Mouse (Mus musculus) spleen, embryonic (tissue): ENCODE results near the gene Gfm2.

Experiments
- CTCF ChIA-PET: fragments of 350-600 bp; sonication (Branson Sonifier 250); formaldehyde crosslinking; loops from one replicate; lab custom pipeline; 2022; lab: Charles Lee

Gene Gfm2

DNA sequence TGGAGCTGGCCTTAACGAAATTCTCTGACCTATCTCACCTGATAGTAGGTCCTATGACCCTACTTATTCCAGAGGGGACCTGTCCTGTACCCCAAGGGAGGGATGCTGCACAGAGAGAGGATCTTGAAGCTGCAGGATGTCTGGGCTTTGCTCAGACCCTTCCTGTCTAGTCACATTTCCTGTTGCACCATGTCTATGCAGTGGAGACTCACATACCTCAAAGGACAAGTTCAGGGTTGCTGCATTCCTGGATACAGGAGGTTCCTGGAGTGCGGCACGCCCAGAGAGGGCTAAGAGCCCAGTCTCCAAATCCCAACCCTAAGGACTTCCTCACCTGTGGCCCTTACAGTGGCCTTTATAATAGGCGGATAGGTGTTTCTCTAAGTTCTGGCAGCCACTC, 48.6 kb downstream of the Gfm2 start:
- CTCF ChIA-PET: interaction anchor here (0.6 kb wide), 1 partner anchor 110 kb away, joined by 14 read pairs; no protein-coding TSS in a partner anchor

DNA sequence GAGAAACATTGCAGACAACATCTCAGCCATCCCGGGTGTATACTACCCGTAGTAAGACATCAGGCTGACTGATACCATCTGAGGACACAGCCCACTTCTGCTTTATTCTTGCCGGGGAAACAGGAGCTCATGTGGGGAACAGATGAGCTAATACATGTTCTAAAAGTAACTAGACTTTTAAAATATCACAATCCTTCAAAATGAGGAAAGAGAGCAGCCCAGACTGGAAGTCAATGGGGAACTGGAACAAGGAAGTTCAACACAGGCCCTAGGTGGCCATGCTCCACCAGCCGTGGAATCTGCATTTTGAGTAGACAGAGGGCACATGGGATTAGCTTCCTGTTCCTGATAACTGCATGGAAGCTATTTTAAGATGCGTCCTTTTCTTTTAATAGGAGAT, 50.0 kb downstream of the Gfm2 start:
- CTCF ChIA-PET: no interaction called here

DNA sequence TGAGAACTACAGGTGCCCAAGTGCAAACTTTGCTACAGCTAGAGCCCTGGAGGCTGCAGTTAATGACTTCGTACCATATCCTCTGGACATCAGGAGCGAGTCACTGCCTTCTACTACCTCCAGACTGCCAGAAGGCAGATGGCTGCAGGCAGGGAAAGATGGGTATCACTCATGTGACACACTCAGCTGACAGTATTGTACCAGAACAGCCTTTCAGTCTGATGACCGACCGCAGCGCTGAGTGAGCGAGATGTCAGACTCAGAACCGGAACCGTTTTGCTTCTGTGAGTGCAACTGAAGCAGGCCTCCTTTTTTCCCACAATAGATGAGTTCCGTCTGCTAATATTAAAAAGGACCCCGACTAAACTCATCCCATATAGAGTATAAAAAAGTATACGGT, 54.9 kb downstream of the Gfm2 start:
- CTCF ChIA-PET: no interaction called here

DNA sequence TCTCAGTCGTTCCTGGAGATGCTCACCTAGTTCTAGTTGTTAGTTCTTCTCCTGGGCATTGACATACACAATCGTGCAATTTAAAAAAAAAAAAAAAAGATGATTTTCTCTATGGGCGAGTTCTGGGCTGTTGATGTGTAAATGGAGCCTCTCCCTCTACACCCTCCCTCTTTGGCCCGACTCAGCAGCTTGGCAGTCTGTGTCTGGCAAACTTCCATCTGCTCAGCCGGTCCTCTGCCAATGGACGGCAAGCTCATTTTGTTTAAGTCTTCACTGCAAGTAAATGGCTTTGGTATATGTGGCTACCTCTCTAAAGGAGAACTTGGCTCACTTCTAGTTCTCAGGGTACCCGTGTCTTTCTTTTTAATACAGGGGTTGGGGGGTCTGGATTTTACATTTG, 55.7 kb downstream of the Gfm2 start:
- CTCF ChIA-PET: no interaction called here

DNA sequence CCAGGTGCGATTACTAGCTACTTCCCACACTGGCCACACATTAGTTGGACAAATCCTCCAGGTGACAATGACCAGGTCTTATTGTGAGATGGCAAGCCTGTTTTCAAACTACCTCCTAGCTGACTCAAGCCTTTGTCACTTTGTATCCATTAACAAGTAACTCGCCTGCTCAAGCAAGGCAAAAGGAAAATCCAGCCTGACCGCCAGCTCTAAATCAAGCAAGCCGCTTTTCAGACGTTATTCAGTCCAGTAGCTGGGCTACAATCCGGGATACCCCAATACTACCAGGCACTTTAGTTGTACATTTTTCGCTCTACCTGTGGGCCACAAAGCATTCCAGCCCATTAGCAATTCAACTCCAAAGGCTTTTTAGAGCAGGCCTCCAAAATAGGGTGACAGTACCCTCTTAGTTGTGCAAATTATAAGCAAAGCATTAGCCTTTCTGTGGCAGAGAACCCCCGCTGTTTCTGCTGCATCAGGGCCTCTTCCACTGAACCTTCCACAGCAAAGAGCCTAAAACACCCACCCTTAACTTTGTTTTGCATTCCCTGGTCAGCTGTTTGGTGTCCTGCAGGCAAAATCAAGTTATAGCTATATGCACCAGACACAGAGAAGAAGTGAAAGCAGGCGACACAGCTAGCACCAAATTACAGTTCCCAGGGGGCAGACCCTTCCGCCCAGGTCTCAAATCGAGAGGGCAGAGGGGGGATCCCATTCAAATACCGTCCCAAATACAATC, 58.6 kb downstream of the Gfm2 start:
- CTCF ChIA-PET: no interaction called here

DNA sequence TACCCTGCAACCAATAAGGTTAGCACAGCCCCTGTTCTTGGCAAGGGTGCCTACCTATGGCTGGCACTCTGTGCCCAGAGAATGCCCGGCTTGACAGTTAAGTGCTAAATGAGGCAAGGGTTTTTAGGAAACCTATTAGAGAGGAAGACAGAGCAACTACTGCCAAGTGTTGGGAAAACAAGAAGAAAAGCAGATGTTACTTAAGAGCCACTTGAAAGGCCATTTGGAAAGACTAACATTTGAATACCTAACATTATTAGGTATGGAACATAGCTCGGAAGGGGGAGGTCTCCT, 59.1 kb downstream of the Gfm2 start:
- CTCF ChIA-PET: no interaction called here

DNA sequence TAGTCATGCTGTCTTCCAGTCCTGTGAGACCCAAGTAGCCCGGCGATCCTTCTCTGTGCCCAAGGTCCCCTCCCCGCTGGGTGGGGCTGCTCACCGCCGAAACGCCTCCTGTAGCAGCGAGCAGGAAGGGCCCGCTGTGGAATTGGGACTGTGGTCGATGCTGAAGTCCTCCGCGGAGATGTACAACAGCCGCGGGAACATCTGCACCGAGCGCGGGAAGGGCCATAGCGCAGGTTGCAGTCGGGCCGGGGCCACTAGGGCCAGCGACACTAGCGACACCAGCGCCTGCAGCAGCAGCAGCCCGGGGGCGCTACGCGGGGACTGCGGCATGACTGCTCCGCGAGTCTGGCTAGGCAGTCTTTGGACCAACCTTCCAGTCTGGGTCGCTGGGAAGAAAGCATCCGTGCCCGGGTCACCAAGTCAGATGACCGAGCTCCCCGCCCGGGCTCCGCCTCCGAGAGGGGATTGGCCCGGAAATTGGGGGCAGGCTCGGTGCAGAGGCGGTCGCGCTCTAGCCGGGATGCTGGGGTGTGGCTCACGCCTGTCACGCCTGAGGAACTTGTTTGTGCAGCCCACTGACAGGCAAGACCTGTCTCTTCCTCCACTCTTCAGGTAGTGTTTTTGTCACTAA, 60.3 kb downstream of the Gfm2 start, which contains the start of gene Hexb:
Gene Hexb (minus strand): TSS at position 426 of the 631 bp plus-strand sequence.
- CTCF ChIA-PET: no interaction called here

DNA sequence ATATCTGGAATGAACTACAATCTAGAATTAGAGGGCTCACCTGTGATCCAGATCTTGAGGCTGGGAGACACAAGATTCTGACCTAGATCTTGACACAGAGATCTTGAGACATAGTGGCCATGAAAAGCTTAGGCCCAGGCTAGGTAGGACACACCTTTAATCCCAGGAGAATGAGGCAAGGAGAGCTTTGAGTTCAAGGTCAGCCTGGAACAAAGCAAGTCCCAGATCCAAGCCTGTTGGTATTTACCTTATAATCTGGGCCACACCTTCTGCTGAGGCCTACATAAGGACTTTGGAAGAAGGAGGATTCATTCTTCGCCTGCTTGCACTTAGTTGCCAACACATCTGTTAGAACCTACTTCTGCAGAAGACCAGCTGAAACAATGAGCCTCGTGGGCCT, 61.4 kb downstream of the Gfm2 start:
- CTCF ChIA-PET: no interaction called here

DNA sequence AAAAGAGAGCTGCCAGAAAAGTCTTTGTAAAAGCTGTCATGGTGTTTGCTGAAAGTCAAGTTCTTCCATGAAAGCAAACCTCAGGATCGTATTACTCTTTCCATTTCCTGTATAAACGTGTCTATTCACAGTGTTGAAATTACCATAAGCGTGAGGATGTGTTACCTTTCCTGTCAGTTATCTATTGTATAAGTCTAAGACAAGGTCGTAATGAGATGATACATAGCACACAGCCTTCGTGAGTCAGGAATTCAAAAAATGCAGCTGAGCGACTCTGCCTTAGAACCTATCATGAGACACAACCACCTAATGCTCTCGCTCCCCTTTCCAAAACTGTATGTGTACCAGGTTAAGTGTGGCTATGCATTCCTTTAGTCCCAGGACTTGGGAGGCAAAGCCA, 63.3 kb downstream of the Gfm2 start:
- CTCF ChIA-PET: interaction anchor here (0.6 to 0.7 kb wide), 2 partner anchors 10 to 47 kb away, joined by 4 to 8 read pairs; no protein-coding TSS in a partner anchor

DNA sequence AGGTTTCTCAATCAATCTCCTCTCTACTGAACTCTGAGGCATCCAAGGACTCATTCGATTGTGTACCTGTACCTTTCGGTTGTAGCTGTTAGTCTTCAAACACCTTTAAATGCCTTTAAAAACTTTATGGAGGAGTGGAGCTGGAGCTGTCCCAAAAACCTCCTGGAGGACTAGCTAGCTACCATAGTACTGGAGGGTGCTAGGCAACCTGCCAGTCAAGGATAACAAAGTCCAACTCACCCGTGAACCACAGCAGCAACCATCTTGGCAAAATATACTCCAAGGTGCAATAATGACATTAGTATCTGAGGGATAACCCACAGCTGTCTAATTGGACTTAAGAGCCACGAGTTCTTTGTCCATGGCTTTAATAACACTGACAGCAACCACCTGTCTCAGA, 64.2 kb downstream of the Gfm2 start:
- CTCF ChIA-PET: no interaction called here

DNA sequence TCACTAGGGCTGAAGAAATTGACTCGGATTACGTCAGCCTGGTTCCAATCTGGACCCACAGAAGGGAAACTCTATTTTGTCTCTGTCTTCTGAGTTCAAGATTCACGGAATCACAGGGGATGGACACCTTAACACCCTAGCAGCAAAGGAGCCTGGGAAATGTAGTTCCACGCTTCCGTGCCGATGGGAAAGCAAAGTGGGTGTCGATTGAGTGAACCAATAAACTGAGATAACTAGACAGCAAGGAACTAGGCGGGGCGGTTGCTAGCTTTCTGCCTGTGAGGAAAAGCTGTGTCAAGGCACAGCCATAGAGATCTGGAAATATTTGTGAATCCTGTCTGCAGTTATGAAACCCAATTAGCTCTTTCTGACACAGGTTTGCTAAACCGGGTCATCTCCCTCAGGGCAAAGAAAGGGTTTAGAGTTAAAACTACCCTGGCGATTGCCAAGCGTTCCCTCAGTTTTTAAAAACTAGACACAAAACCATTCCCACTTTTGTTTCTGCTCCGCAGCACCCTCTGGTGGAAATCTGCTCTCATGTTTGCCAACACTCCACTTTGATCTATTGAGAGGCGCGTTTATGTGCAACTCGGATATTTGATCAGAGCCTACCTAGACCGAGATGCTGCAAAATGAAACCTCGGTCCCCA, 67.4 kb downstream of the Gfm2 start:
- CTCF ChIA-PET: interaction anchor here (0.6 to 1.1 kb wide), 2 partner anchors 20 to 35 kb away, joined by 4 to 5 read pairs; no protein-coding TSS in a partner anchor

DNA sequence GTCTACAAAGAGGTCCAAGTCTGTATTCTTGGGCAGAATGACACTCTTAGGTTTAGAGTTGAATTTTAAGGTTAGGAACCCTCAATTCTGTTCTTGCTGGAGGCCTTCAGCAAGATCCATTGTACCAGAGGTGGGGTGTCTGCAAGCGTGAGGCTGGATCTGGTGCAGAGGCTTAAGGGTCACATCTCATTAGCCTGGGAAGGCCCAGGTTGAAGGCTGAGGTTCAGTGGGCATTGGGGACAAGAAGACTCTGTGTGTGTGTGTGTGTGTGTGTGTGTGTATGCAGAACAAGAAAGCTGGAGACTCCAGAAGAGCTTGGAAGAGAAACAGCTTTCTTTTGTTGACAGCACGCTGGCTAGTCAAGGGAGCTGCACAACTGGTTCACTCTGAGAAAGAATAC, 68.3 kb downstream of the Gfm2 start:
- CTCF ChIA-PET: interaction anchor here (0.6 to 1.1 kb wide), 2 partner anchors 34 to 716 kb away, joined by 4 to 21 read pairs; no protein-coding TSS in a partner anchor

DNA sequence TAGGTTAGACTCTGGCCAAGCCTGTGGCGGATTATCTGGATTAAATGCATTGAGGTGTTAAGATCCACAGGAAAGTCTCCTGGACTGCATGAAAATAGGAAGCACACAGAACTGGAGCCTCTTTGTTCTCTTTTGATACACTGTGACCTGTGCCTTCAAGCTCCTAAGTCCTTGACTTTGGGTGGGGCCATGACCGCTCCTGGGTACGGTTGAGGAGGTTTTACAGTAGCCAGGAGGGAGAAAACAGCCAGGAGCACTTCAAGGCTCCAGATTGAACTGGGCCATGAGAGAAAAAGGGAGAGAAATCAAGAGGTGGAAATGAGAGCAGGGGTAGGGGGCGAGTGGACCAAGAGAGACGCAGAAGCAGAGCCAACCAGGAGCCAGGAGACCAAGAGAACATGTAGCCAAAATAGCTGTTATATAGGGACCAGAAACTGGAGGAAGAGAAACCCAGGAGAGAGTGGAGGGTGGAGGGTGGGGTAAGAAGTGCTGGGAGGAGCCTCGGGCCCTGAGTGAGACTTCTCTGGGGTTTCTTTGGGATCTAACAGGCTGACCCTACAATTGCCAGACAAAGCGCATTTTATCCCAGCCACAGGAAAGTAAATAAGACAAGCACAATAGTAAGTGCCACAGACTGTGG, 69.9 kb downstream of the Gfm2 start:
- CTCF ChIA-PET: no interaction called here

DNA sequence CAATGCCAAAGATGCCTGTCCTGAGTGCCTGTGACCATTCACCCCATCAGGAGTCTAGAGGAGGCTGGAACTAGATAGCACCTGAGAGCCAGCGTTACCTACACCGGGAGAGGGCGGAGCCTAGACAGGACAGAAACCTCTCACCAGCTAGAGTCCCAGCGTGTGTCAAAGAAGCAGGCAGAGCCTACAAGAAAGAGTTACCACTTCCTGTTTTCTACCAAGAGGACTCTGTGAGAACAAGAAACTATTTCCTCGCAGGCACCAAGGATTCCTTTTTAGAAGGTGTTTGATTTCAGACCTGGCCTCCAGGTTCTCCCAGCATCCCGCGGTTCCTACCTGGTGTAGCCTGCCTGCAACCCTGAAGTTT, 70.4 kb downstream of the Gfm2 start:
- CTCF ChIA-PET: no interaction called here

DNA sequence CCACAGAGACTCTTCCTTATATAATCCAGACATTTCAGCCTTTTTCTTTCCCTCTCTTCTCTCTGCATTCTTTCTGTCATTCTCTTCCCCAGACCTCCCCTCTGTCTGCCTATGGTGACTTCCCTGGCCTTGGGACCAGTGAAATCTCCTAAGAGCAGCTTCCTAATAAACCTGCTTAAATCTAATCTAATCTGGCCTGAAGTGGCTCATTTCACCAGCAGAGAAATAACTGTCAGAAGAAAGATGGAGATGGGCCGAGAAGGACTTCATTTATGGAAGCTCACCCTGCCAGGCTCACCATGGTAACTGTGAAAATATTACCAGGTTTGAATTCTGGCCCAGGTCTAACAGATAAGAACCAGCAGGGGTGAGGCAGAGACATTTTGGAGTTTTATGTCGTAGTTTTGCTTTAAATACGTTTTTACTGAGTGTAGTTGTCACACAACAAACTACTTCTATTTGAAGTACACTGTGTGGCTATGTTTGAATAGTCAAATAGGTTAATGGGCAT, 70.8 kb downstream of the Gfm2 start:
- CTCF ChIA-PET: interaction anchor here (0.7 kb wide), 2 partner anchors 25 to 32 kb away, joined by 3 to 5 read pairs; no protein-coding TSS in a partner anchor

DNA sequence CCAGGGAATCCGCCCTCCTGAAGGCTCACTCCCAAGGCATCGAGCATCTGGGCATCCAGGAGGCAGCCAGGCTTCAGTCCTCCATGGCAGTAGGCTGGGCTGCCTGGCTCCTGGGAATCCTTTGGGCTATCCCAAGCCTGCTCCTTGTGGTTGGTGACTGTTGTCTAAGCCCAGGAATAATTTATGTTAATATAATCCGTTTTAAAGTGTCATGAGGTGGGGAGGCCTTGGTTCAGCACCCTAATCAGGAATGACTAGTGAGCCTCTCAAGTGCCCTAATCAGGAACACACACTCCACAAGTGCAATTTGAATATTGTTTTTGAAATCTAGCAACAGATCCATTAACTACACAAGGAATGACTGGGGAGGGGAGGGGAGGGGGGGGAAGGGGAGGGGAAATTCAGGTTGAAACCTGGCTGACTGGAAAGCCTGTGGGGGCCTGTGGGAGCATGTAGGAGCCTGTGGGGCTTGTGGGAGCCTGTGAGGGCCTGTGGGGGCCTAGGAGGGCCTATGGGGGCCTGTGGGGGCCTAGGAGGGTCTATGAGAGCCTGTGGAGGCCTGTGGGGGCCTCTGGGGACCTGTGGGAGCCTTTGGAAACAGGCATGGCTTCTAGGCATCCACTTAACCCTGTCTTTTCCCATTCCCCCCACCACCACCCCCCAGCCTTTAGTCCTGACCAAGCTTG, 77.0 kb downstream of the Gfm2 start:
- CTCF ChIA-PET: interaction anchor here (0.7 kb wide), 1 partner anchor 30 kb away, joined by 3 read pairs; no protein-coding TSS in a partner anchor

DNA sequence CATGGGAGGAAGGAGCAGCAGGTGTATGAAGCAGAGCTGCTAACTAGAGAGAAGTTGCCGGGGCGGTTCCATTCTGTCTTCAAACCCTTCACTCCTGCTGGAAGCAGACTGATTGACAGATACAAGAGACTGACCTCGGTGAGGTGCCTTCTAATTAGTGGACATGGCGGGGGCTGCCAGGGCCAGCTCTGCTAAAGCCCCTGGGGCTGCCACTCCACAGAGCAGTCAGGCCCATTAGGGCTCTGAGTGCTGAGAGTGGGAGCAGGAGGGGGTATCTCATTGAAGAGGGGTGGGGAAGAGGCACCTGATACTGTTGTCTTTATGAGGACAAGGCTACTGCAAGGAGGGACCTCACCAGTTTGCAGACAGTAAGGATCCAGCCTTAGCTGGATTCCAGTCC, 77.8 kb downstream of the Gfm2 start:
- CTCF ChIA-PET: no interaction called here

DNA sequence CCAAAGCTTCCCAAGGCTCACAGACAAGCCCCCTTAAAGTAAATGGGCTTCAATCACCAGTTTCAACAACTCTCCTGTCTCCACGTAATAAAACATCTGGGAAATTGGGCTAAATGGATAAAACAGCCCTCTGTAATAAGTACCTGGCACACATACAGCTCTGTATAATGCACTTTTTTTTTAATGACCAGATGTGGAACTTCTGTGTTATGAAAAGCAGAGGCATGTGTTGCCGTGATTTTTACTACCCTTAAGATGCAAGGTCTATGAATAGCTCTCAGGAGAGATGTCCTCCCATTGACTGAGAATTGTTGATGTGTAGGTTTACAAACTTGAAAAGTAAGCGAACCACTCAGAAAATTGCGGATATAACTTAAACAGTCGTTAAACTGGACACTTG, 78.5 kb downstream of the Gfm2 start:
- CTCF ChIA-PET: interaction anchor here (0.6 kb wide), 1 partner anchor 725 kb away, joined by 14 read pairs; no protein-coding TSS in a partner anchor

DNA sequence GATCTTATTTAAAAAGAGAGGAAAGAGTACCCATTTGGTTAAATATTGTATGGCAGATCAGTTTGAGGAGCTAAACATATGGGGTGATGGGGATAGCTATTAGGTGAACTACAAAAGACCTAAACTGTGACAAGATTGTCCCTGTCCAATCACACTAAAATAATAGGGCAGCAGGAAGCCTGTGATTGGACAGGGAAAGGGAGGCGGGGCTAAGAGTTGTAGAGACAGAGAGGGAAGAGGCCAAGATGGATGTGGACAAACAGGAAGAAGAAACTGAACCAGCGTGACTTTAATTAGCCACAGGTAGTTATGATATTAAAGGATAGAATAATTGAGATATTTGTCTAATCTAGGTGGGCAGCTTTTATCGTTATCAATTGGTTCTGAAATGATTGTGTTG, 82.3 kb downstream of the Gfm2 start:
- CTCF ChIA-PET: no interaction called here

DNA sequence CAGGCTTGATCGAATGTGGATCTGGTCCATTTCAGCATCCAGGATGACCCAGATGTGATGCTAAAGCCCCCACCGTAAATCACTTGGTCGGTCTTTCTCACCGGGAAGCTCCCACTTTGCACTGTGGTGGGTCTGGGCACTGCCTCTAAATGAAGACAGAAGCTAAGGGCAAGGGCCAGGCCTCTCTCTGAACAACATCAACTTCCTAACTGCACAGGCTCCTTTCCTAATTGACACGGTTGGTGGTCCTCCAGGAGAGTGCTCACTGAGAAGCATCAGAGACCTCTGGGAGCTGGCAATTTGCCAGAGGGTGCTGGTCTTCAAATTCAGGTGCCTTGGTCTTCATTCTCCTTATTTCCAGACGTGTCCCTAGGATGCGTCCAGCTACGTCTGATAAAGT, 86.1 kb downstream of the Gfm2 start:
- CTCF ChIA-PET: no interaction called here

DNA sequence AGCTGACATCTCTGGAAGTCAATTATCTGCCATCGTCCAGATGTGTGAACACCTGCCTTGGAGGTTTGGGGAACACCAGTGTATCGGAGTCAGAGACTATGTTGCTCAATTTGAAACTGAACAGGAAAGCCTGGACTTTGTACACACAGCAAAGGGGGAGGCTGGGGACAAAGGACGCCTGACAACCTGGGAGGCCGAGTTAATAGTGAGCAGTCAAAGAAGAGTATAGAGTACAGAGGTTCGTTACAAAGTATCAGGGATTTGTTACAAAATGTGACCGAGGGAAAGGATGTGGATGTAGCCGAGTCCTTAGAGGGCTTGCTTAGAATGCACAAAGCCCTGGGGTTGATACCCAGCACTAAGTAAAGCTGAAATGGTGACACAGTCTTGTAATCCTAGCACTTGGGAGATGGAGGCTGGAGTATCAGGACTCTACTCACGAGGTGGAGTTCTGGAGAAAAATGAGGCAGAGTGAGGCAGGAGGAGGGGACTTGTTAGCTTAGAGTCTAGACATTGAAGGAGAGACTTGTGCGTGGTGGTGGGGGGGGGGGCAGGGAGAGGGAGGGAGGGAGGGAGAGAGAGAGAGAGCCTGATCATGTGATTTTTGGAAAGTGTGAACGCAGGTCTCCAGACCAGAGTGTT, 86.7 kb downstream of the Gfm2 start:
- CTCF ChIA-PET: no interaction called here
